Mouse (Mus musculus): ENCODE measurements around the gene Hoxa7.

Gene Hoxa7

GRCm38 (mm10) chr6:52256956-52257355 is 35.3 kb upstream of the Hoxa7 start:
- in situ Hi-C loops (cut with MboI), result loop anchor here (25.0 kb wide), 1 partner anchor 330 kb away; no protein-coding TSS in a partner anchor

- in situ Hi-C loops (cut with MboI), result loop anchor here (25.0 kb wide), 1 partner anchor 333 kb away; no protein-coding TSS in a partner anchor
Measured at GRCm38 (mm10) chr6:52253511-52254500, 32.2 kb upstream of the Hoxa7 start.

GRCm38 (mm10) chr6:52252775-52253376 is 31.2 kb upstream of the Hoxa7 start:
- in situ Hi-C loops (cut with MboI), result loop anchor here (25.0 kb wide), 1 partner anchor 334 kb away; no protein-coding TSS in a partner anchor

- in situ Hi-C loops (cut with MboI), result loop anchor here (25.0 kb wide), 1 partner anchor 335 kb away; no protein-coding TSS in a partner anchor
Measured at GRCm38 (mm10) chr6:52252016-52252774, 30.5 kb upstream of the Hoxa7 start.

- in situ Hi-C loops (cut with MboI), result loop anchor here (25.0 kb wide), 1 partner anchor 336 kb away; no protein-coding TSS in a partner anchor
Measured at GRCm38 (mm10) chr6:52251177-52251879, 29.7 kb upstream of the Hoxa7 start.

- in situ Hi-C loops (cut with MboI), result loop anchor here (25.0 kb wide), 2 partner anchors 337 to 1438 kb away; no protein-coding TSS in a partner anchor
Measured at GRCm38 (mm10) chr6:52249826-52250225, 28.2 kb upstream of the Hoxa7 start.

- in situ Hi-C loops (cut with MboI), result loop anchor here (25.0 kb wide), 1 partner anchor 1437 kb away; no protein-coding TSS in a partner anchor
Measured at GRCm38 (mm10) chr6:52249415-52249738, 27.7 kb upstream of the Hoxa7 start.

- in situ Hi-C loops (cut with MboI), result loop anchor here (25.0 kb wide), 1 partner anchor 1437 kb away; no protein-coding TSS in a partner anchor
Measured at GRCm38 (mm10) chr6:52248638-52249414, 27.2 kb upstream of the Hoxa7 start.

- in situ Hi-C loops (cut with MboI), result loop anchor here (25.0 kb wide), 1 partner anchor 1436 kb away; no protein-coding TSS in a partner anchor
Measured at GRCm38 (mm10) chr6:52247766-52248637, 26.3 kb upstream of the Hoxa7 start.

GRCm38 (mm10) chr6:52246916-52247315 is 25.3 kb upstream of the Hoxa7 start:
- in situ Hi-C loops (cut with MboI), result loop anchor here (25.0 kb wide), 1 partner anchor 1435 kb away; no protein-coding TSS in a partner anchor

GRCm38 (mm10) chr6:52246403-52246803 is 24.7 kb upstream of the Hoxa7 start:
- in situ Hi-C loops (cut with MboI), result loop anchor here (25.0 kb wide), 1 partner anchor 1434 kb away; no protein-coding TSS in a partner anchor

GRCm38 (mm10) chr6:52245757-52246142 is 24.1 kb upstream of the Hoxa7 start, which contains the start of gene Hoxa11:
Hoxa11 (minus strand) TSS chr6:52245810.
- in situ Hi-C loops (cut with MboI), result loop anchor here (25.0 kb wide), 1 partner anchor 1433 kb away; no protein-coding TSS in a partner anchor

GRCm38 (mm10) chr6:52245040-52245756 is 23.5 kb upstream of the Hoxa7 start:
- in situ Hi-C loops (cut with MboI), result loop anchor here (25.0 kb wide), 1 partner anchor 1433 kb away; no protein-coding TSS in a partner anchor

GRCm38 (mm10) chr6:52244471-52245039 is 22.9 kb upstream of the Hoxa7 start:
- in situ Hi-C loops (cut with MboI), result loop anchor here (25.0 kb wide), 1 partner anchor 1432 kb away; no protein-coding TSS in a partner anchor

GRCm38 (mm10) chr6:52243681-52244121 is 22.0 kb upstream of the Hoxa7 start:
- in situ Hi-C loops (cut with MboI), result loop anchor here (25.0 kb wide), 1 partner anchor 1431 kb away; no protein-coding TSS in a partner anchor

GRCm38 (mm10) chr6:52242801-52243332 is 21.2 kb upstream of the Hoxa7 start:
- in situ Hi-C loops (cut with MboI), result loop anchor here (25.0 kb wide), 1 partner anchor 1431 kb away; no protein-coding TSS in a partner anchor

GRCm38 (mm10) chr6:52241001-52241621 is 19.5 kb upstream of the Hoxa7 start:
- in situ Hi-C loops (cut with MboI), result loop anchor here (25.0 kb wide), 1 partner anchor 1429 kb away; no protein-coding TSS in a partner anchor

Measured in mature B cell (primary cell).